Mouse (Mus musculus) spleen, postnatal 0 days (tissue): ENCODE data around the gene Vmn1r166. TPM values are rescaled to one million over a fixed set of nuclear protein-coding genes. Genes with fewer than 3 reads are reported as not detected.

Experiments
- polyA plus RNA-seq: library from polyadenylated mRNA; unstranded; fragments of >200 nt; fragmentation: Nextera tagmentation; extraction: Ambion mirVana; gene quantifications from 2 replicates; pipeline ENCODE4 v1.2.1, GENCODE M21; 2015

Gene Vmn1r166
- not detected in 2 replicates for polyA plus RNA-seq

GRCm38 (mm10) chr7:23251582-23251981 lies at the start of gene Vmn1r166:
Vmn1r166 (minus strand) TSS chr7:23251682.

GRCm38 (mm10) chr7:23300892-23301291 lies 49.4 kb upstream of the Vmn1r166 start, which contains the start of gene Nlrp4e:
Nlrp4e (plus strand) TSS chr7:23301192.

GRCm38 (mm10) chr7:23278800-23279199 lies 27.3 kb upstream of the Vmn1r166 start, which contains the start of gene Gm6902:
Gm6902 (minus strand) TSS chr7:23278900.

GRCm38 (mm10) chr7:23217032-23217431 lies 34.5 kb downstream of the Vmn1r166 start, which contains the start of gene Vmn1r165:
Vmn1r165 (plus strand) TSS chr7:23217332.

Other genes with a start within 250 kb of the Vmn1r166 start
- gene Gm4216, start 231.8 kb downstream of the Vmn1r166 start, polyA plus RNA-seq, result not detected in 2 replicates
- not detected in 2 replicates for gene Vmn1r163, start 196.1 kb downstream of the Vmn1r166 start, polyA plus RNA-seq
- gene Gm8720, start 184.2 kb downstream of the Vmn1r166 start, polyA plus RNA-seq, result not detected in 2 replicates
- not detected in 2 replicates for gene Gm10662, start 107.2 kb downstream of the Vmn1r166 start, polyA plus RNA-seq
- not detected in 2 replicates for gene Vmn1r165, start 34.4 kb downstream of the Vmn1r166 start, polyA plus RNA-seq
- not detected in 2 replicates for gene Gm6902, start 27.2 kb upstream of the Vmn1r166 start, polyA plus RNA-seq
- gene Nlrp4e, start 49.5 kb upstream of the Vmn1r166 start, polyA plus RNA-seq, result not detected in 2 replicates
- gene Nlrp5, start 134.2 kb upstream of the Vmn1r166 start, polyA plus RNA-seq, result not detected in 2 replicates